Mouse (Mus musculus) erythroid progenitor cell, adult 5-6 weeks (primary cell): ENCODE data around the gene Rbms2. TPM values are rescaled to one million over a fixed set of nuclear protein-coding genes. Genes with fewer than 3 reads are reported as not detected.

Experiments
- total RNA-seq, 2 experiments: library from RNA; stranded (forward) in 1 of 2; stranded (reverse) in 1 of 2; fragments of 150-400 nt in 1 of 2; fragments of 186-747, 209-891 nt in 1 of 2; gene quantifications; 2 replicates each; pipeline versions ENCODE4 v1.2.3 to v1.2.4; 2015 to 2017; ENCODE audit warnings: low replicate concordance in 2 of 2

The Rbms2 gene
- total RNA-seq, 2 experiments from 2014 or later = 5.4 to 7.0 TPM

Other genes with a start within 250 kb of the Rbms2 start
- not detected in 2 replicates for gene Hsd17b6, start 172.7 kb downstream of the Rbms2 start, total RNA-seq (2015; ENCODE audit: low replicate concordance)
- not detected in 2 replicates for gene Hsd17b6, start 172.7 kb downstream of the Rbms2 start, total RNA-seq (2017; ENCODE audit: low replicate concordance)
- gene Prim1, start 165.1 kb downstream of the Rbms2 start, total RNA-seq (2015; ENCODE audit: low replicate concordance) = 144 and 177 TPM in 2 replicates
- 110 and 170 TPM in 2 replicates for gene Prim1, start 165.1 kb downstream of the Rbms2 start, total RNA-seq (2017; ENCODE audit: low replicate concordance)
- gene Naca, start 144.7 kb downstream of the Rbms2 start, total RNA-seq (2015; ENCODE audit: low replicate concordance) = 228 and 341 TPM in 2 replicates
- 391 and 449 TPM in 2 replicates for gene Naca, start 144.7 kb downstream of the Rbms2 start, total RNA-seq (2017; ENCODE audit: low replicate concordance)
- 84.0 and 85.9 TPM in 2 replicates for gene Ptges3, start 121.3 kb downstream of the Rbms2 start, total RNA-seq (2015; ENCODE audit: low replicate concordance)
- 87.1 and 111 TPM in 2 replicates for gene Ptges3, start 121.3 kb downstream of the Rbms2 start, total RNA-seq (2017; ENCODE audit: low replicate concordance)
- gene Atp5b, start 97.0 kb downstream of the Rbms2 start, total RNA-seq (2015; ENCODE audit: low replicate concordance) = 755 and 881 TPM in 2 replicates
- 598 and 1,019 TPM in 2 replicates for gene Atp5b, start 97.0 kb downstream of the Rbms2 start, total RNA-seq (2017; ENCODE audit: low replicate concordance)
- 89.4 and 109 TPM in 2 replicates for gene Baz2a, start 88.7 kb downstream of the Rbms2 start, total RNA-seq (2015; ENCODE audit: low replicate concordance)
- gene Baz2a, start 88.7 kb downstream of the Rbms2 start, total RNA-seq (2017; ENCODE audit: low replicate concordance) = 87.9 and 88.6 TPM in 2 replicates
- 12.6 TPM in 1 of 2 replicates, not detected in the other for gene Gls2, start 14.2 kb upstream of the Rbms2 start, total RNA-seq (2015; ENCODE audit: low replicate concordance)
- gene Gls2, start 14.2 kb upstream of the Rbms2 start, total RNA-seq (2017; ENCODE audit: low replicate concordance) = not detected in 2 replicates
- 2.1 and 3.6 TPM in 2 replicates for gene Spryd4, start 31.5 kb upstream of the Rbms2 start, total RNA-seq (2015; ENCODE audit: low replicate concordance)
- 1.2 and 3.1 TPM in 2 replicates for gene Spryd4, start 31.5 kb upstream of the Rbms2 start, total RNA-seq (2017; ENCODE audit: low replicate concordance)
- not detected in 2 replicates for gene Mip, start 45.5 kb upstream of the Rbms2 start, total RNA-seq (2015; ENCODE audit: low replicate concordance)
- gene Mip, start 45.5 kb upstream of the Rbms2 start, total RNA-seq (2017; ENCODE audit: low replicate concordance) = not detected in 2 replicates
- gene Timeless, start 51.8 kb upstream of the Rbms2 start, total RNA-seq (2015; ENCODE audit: low replicate concordance) = 32.1 and 41.1 TPM in 2 replicates
- 43.4 and 53.9 TPM in 2 replicates for gene Timeless, start 51.8 kb upstream of the Rbms2 start, total RNA-seq (2017; ENCODE audit: low replicate concordance)
- gene Apon, start 73.8 kb upstream of the Rbms2 start, total RNA-seq (2015; ENCODE audit: low replicate concordance) = 2.9 and 4.7 TPM in 2 replicates
- 1.7 TPM in 1 of 2 replicates, not detected in the other for gene Apon, start 73.8 kb upstream of the Rbms2 start, total RNA-seq (2017; ENCODE audit: low replicate concordance)
- gene Apof, start 88.4 kb upstream of the Rbms2 start, total RNA-seq (2015; ENCODE audit: low replicate concordance) = not detected in 2 replicates
- not detected in 2 replicates for gene Apof, start 88.4 kb upstream of the Rbms2 start, total RNA-seq (2017; ENCODE audit: low replicate concordance)
- 35.6 and 37.5 TPM in 2 replicates for gene Stat2, start 90.3 kb upstream of the Rbms2 start, total RNA-seq (2015; ENCODE audit: low replicate concordance)
- gene Stat2, start 90.3 kb upstream of the Rbms2 start, total RNA-seq (2017; ENCODE audit: low replicate concordance) = 30.0 and 40.0 TPM in 2 replicates
- gene Il23a, start 118.5 kb upstream of the Rbms2 start, total RNA-seq (2015; ENCODE audit: low replicate concordance) = not detected in 2 replicates
- gene Il23a, start 118.5 kb upstream of the Rbms2 start, total RNA-seq (2017; ENCODE audit: low replicate concordance) = 0.39 TPM in 1 of 2 replicates, not detected in the other
- gene Pan2, start 123.0 kb upstream of the Rbms2 start, total RNA-seq (2015; ENCODE audit: low replicate concordance) = 34.8 and 42.9 TPM in 2 replicates
- gene Pan2, start 123.0 kb upstream of the Rbms2 start, total RNA-seq (2017; ENCODE audit: low replicate concordance) = 27.0 and 27.5 TPM in 2 replicates
- gene Cnpy2, start 142.2 kb upstream of the Rbms2 start, total RNA-seq (2015; ENCODE audit: low replicate concordance) = 40.7 and 44.4 TPM in 2 replicates
- gene Cnpy2, start 142.2 kb upstream of the Rbms2 start, total RNA-seq (2017; ENCODE audit: low replicate concordance) = 29.4 and 38.9 TPM in 2 replicates
- 92.3 and 106 TPM in 2 replicates for gene Cs, start 157.4 kb upstream of the Rbms2 start, total RNA-seq (2015; ENCODE audit: low replicate concordance)
- 58.9 and 60.6 TPM in 2 replicates for gene Cs, start 157.4 kb upstream of the Rbms2 start, total RNA-seq (2017; ENCODE audit: low replicate concordance)
- gene Coq10a, start 188.7 kb upstream of the Rbms2 start, total RNA-seq (2015; ENCODE audit: low replicate concordance) = 1.1 and 14.3 TPM in 2 replicates
- gene Coq10a, start 188.7 kb upstream of the Rbms2 start, total RNA-seq (2017; ENCODE audit: low replicate concordance) = 2.3 and 3.3 TPM in 2 replicates
- gene Ankrd52, start 196.8 kb upstream of the Rbms2 start, total RNA-seq (2015; ENCODE audit: low replicate concordance) = 11.9 and 20.5 TPM in 2 replicates
- 4.4 and 10.2 TPM in 2 replicates for gene Ankrd52, start 196.8 kb upstream of the Rbms2 start, total RNA-seq (2017; ENCODE audit: low replicate concordance)
- not detected in 2 replicates for gene Slc39a5, start 220.9 kb upstream of the Rbms2 start, total RNA-seq (2015; ENCODE audit: low replicate concordance)
- gene Slc39a5, start 220.9 kb upstream of the Rbms2 start, total RNA-seq (2017; ENCODE audit: low replicate concordance) = not detected in 2 replicates
- 28.5 TPM in 2 replicates for gene Nabp2, start 231.2 kb upstream of the Rbms2 start, total RNA-seq (2015; ENCODE audit: low replicate concordance)
- 13.1 and 15.5 TPM in 2 replicates for gene Nabp2, start 231.2 kb upstream of the Rbms2 start, total RNA-seq (2017; ENCODE audit: low replicate concordance)
- gene Rnf41, start 231.4 kb upstream of the Rbms2 start, total RNA-seq (2015; ENCODE audit: low replicate concordance) = 3.4 and 11.5 TPM in 2 replicates
- 4.0 and 4.4 TPM in 2 replicates for gene Rnf41, start 231.4 kb upstream of the Rbms2 start, total RNA-seq (2017; ENCODE audit: low replicate concordance)